Mouse (Mus musculus) intestine, embryonic 14.5 days (tissue): Measurements from ENCODE around the gene Rpn2. TPM values are rescaled to one million over a fixed set of nuclear protein-coding genes. Genes with fewer than 3 reads are reported as not detected.
A peak's percentile ranks its signal among the peaks of the same experiment; 100 is the strongest.

Experiments used
- ATAC-seq: fragments of 200-750 bp; cut with Nextera tagmentation; replicated peaks from 2 replicates; pipeline ENCODE4 v1.8.0; 2017; ENCODE audit warnings: low read depth, moderate number of reproducible peaks, moderate TSS enrichment, moderate library complexity; ENCODE audit not compliant: low FRiP score, low TSS enrichment
- DNase-seq: peaks from one replicate; pipeline ENCODE4 v3.0.0-alpha.2; 2018; ENCODE audit warnings: low spot score
- H3K27ac ChIP-seq: fragments of 300-500 bp; sonication (generic); 2 replicates; pipeline ENCODE4 v1.5.1; 2014; ENCODE audit warnings: low read depth, mild to moderate bottlenecking, control low read depth
- H3K27me3 ChIP-seq: fragments of 300-500 bp; sonication (generic); replicated peaks from 2 replicates; pipeline ENCODE4 v1.6.1; 2014; ENCODE audit warnings: low read length, control low read depth; ENCODE audit not compliant: control insufficient read depth, insufficient read depth
- H3K36me3 ChIP-seq: fragments of 300-500 bp; sonication (generic); 2 replicates; pipeline ENCODE4 v1.6.1; 2014; ENCODE audit warnings: low read length, control low read depth; ENCODE audit not compliant: control insufficient read depth, insufficient read depth
- H3K4me1 ChIP-seq: fragments of 300-500 bp; sonication (generic); replicated peaks from 2 replicates; pipeline ENCODE4 v1.6.1; 2014; ENCODE audit warnings: low read length, control low read depth, mixed read lengths; ENCODE audit not compliant: control insufficient read depth, insufficient read depth
- H3K4me2 ChIP-seq: fragments of 300-500 bp; sonication (generic); 2 replicates; pipeline ENCODE4 v1.6.1; 2014; ENCODE audit warnings: low read length
- H3K4me3 ChIP-seq: fragments of 300-500 bp; sonication (generic); 2 replicates; pipeline ENCODE4 v1.5.1; 2014; ENCODE audit warnings: low read depth, low read length, control low read depth, mixed read lengths
- H3K9ac ChIP-seq: fragments of 300-500 bp; sonication (generic); 2 replicates; pipeline ENCODE4 v1.6.1; 2014; ENCODE audit warnings: mild to moderate bottlenecking, low read length
- H3K9me3 ChIP-seq: fragments of 300-500 bp; sonication (generic); 2 replicates; pipeline ENCODE4 v1.6.1; 2016; ENCODE audit warnings: low read length, control low read depth; ENCODE audit not compliant: control insufficient read depth
- WGBS: fragments of 180-500 bp; shearing (Covaris S2); extraction: QIAGEN DNeasy Blood & Tissue Kit; methylation state at CpG from one replicate; pipeline ENCODE4 v1.1.7; 2014; 5-methylcytosine and 5-hydroxymethylcytosine counted together
- polyA plus RNA-seq: library from polyadenylated mRNA; unstranded; fragments of >200 nt; fragmentation: Nextera tagmentation; extraction: Ambion mirVana; gene quantifications from 2 replicates; pipeline ENCODE4 v1.2.1, GENCODE M21; 2014

Gene Rpn2
- polyA plus RNA-seq, 1 experiment from 2014 or later = 338 TPM

DNA sequence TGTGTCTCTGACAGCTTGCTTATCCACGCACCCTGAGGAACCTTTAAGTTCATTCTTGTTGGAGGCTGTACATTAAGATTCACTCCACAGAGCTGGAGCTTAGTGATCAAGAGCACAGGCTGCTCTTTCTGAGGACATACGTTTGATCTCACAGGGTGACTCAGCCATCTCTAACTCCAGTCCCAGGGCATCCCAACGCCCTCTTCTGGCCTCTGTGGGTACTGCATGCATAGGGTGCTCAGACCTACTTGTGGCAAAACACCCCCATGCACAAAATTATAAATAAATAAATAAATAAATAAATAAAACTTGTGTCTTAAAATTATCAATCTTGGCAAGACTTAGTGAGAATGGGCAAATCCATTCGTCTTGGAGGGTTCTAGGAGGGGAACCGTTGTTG lies 59.8 kb downstream of the Rpn2 start:
- H3K27me3 ChIP-seq = no peaks in the 10 kb centered on the region
- no peak overlapping the region for H3K4me3 ChIP-seq
- no peak overlapping the region for H3K9ac ChIP-seq
- no peak overlapping the region for H3K4me2 ChIP-seq
- WGBS = 47% methylated on average over 5 of the region's 5 CpGs
- H3K36me3 ChIP-seq = no peaks in the 10 kb centered on the region
- DNase-seq = peak; percentile 93
- peaks cover 9% of the 10 kb centered on the region; the same call in 1 of the 2 replicates for H3K4me1 ChIP-seq
- ATAC-seq = no peak
- H3K9me3 ChIP-seq = no peaks in the 10 kb centered on the region
- H3K27ac ChIP-seq = no peak overlapping the region

DNA sequence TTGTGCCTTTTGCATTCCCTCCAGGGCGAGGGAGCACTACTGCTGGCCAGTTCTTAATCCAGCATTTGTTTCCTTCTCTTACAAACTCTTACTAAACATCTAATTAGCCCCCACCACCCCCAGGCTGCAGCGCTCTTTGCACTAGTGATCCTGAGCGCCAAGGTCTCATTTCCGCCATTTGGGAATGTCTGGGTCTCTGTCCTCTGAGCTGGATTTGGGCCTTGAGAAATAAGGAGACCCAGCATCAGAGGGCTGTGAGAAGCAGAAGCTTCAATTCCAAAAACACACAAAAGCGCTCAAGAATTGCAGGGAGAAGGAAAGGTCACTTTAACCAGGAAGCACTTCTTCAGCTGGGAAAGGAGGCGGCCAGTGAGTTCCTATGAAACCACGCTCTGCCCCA lies 60.7 kb downstream of the Rpn2 start:
- H3K9ac ChIP-seq = no peak overlapping the region
- no peak for ATAC-seq
- no peak overlapping the region; the same call in 1 of the 2 replicates for H3K27ac ChIP-seq

DNA sequence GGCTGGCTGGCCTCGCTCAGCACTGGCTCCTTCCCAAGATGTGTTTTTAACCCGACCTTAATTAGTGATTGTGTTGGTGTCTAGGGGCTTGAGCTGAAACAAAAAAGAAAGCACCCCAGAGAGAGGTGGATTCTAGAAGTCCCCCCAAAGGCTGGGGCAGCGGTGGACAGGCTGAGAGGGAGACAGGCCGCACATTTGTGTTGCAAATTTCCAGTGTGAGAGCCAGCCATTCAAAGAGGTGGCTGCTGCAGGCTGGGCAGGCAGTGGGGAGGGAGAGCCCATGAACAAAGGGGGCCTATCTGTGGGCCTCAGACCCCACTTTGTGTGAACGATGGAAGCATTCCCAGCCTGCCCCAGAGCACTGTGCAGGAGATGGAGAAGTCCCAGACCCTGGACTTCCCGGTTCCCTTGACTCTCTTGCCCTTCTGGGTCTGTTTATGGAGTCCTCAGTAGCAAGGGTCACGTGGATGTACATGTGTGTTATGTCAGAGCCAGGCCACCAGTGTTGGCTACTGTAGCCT lies 61.5 kb downstream of the Rpn2 start:
- Histone ChIP-seq H3K27me3 (no peaks in the 10 kb centered on the region), H3K36me3 (no peaks in the 10 kb centered on the region), H3K4me1 (peaks cover 9% of the 10 kb centered on the region; the same call in 1 of the 2 replicates), H3K4me2 (no peak overlapping the region), H3K9me3 (no peaks in the 10 kb centered on the region), H3K9ac (no peak overlapping the region), H3K4me3 (no peak overlapping the region), H3K27ac (peak overlapping the region; percentile 57; the same call in 1 of the 2 replicates)
- WGBS = 39% methylated on average over 7 of the region's 7 CpGs
- ATAC-seq (peak; percentile 7; the same call in 1 of the 2 replicates), DNase-seq (no peak)

More for the DNA sequence above, 60.7 kb downstream of the Rpn2 start:
- no peak overlapping the region for H3K4me3 ChIP-seq
- H3K36me3 ChIP-seq = no peaks in the 10 kb centered on the region
- H3K4me1 ChIP-seq = peaks cover 9% of the 10 kb centered on the region; the same call in 1 of the 2 replicates
- no peak overlapping the region for H3K4me2 ChIP-seq
- H3K27me3 ChIP-seq = no peaks in the 10 kb centered on the region
- DNase-seq = no peak
- 65% methylated on average over 7 of the region's 7 CpGs for WGBS
- no peaks in the 10 kb centered on the region for H3K9me3 ChIP-seq

DNA sequence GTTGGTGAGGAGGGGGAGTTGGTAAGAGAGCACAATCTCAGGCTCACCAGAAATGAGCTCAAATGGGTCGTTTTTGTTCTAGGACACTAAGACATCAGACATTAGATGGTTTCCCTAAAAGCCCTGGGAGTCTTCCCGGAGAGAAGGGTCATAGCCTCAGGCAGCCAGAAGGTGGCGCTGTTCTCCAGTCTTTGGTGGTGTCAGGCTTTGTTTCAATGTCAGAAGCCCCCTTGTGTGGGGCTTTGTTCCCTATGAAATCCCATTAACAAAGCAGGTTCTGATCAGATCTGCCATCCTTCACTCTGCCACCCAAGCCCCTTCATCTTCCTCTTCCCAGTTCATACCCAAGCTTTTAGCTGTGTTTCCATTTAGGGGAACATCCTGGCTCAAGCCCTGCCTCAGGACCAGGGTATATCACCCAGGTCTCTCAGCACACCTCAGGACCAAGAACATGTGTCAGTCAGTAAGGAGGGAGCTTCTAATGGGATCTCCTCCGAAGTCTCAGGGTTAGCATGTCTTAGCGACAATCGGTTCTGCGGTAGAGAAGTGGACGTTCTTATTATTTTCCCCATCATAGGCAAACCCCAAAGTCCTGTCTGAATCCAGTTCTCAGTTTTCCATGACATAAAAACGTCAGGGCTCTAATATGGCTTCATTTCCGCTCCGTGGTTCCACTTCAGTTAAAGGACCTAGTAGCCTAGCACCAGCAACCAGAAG lies 62.9 kb downstream of the Rpn2 start:
- ATAC-seq (peak; percentile 32; the same call in 1 of the 2 replicates), DNase-seq (peak; percentile 91)
- H3K4me1 ChIP-seq = peaks cover 9% of the 10 kb centered on the region; the same call in 1 of the 2 replicates
- no peaks in the 10 kb centered on the region for H3K36me3 ChIP-seq
- no peak overlapping the region for H3K4me3 ChIP-seq
- no peak overlapping the region for H3K4me2 ChIP-seq
- no peaks in the 10 kb centered on the region for H3K27me3 ChIP-seq
- H3K9ac ChIP-seq = no peak overlapping the region
- no peak overlapping the region for H3K27ac ChIP-seq
- H3K9me3 ChIP-seq = no peaks in the 10 kb centered on the region
- 43% methylated on average over 11 of the region's 11 CpGs for WGBS

DNA sequence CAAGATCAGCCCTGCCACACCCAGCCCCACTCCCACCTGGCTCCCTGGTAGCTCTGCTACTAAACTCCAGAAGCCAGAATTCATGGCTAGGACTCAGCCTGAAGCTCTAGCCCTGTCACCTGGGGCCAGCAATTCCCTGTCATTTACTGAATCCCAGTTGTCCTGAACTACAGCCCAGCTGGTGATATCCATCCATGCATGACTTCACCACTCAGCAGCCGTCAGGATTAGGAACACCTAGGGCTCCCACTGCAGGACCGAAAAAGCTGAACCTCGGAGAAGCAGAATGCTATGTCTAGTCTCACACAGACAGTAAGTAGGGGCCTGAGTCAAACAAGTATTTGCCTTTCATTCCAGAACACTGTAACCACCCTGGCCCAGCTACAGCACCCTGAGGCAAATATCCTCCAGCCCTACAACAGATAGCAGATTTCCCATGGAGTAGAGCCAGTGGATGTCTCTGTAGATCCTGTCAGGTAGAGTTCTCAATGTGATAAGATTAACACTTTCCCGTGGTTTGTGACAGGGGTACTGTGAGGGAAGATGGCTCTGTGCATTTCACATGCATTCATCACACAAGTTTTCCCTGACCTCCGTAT lies 63.6 kb downstream of the Rpn2 start:
- no peak overlapping the region for H3K4me3 ChIP-seq
- WGBS = 58% methylated on average over 5 of the region's 5 CpGs
- H3K36me3 ChIP-seq = no peaks in the 10 kb centered on the region
- peaks cover 12% of the 10 kb centered on the region; the same call in 1 of the 2 replicates for H3K4me1 ChIP-seq
- ATAC-seq (no peak), DNase-seq (no peak)
- no peak overlapping the region for H3K9ac ChIP-seq
- no peaks in the 10 kb centered on the region for H3K9me3 ChIP-seq
- no peak overlapping the region for H3K4me2 ChIP-seq
- H3K27ac ChIP-seq = no peak overlapping the region
- no peaks in the 10 kb centered on the region for H3K27me3 ChIP-seq

DNA sequence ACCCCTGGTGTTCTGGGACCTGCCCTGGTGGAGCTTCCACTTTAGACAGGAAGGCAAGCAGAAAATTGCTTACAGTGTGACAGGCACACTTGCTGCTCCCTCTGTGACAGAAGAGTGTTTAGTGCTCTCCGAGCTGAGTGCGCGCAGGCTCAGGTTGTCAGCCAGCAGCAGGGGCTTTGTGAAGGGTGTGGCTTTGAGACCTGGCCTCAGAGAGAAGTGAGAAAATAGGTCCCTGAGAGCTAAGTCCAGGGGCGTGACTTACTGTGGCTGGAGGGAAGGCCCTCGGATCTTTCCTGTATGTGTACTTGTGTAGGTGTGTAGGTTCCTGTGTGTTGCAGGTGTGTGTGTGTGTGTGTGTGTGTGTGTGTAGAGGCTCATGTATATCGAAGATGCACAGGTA lies 64.5 kb downstream of the Rpn2 start:
- 67% methylated on average over 6 of the region's 6 CpGs for WGBS

DNA sequence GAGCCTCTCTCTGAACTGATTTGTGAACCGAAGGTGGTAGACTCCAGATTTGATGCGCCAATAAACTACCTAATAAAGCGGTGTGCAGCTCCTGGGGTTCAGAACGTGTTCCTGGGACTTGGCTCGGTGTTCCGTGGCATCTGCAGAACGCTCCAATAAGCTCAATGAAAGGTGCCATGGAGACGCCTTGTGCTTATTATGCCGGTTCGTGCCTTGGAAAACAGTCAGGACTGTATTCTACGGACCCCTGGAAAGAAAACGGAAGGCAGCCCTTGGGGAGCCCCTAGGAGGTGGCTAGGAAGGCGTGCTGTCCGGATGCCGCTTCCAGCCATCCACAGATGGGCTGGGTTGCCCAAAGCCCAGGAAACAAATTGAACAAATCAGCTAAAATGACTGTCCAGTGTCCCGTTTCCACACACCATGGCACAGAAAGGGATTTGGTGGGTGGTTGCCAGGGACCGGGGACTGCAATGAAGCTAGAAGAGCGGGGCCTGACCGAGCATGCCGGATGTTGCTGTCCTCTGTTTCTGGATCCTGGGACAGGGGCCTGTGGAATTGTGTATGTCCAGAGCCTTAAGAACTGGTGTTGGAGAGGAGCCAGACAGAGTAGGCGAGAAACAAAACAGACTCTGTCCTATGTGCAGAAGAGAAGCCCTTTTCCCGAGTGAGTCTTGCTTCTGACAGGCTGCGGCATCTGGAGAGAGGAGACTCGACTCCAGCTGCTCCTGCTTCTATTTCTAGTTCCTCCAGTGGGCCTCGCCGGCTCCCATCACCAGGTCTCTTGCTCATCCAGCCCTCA lies 68.7 kb downstream of the Rpn2 start, which contains the start of gene Ghrh:
Ghrh (minus strand) TSS at position 146 of the 799 bp plus-strand sequence.
- H3K27ac ChIP-seq = peak within 1 kb of the TSS; percentile 93
- no peaks in the 10 kb centered on the region for H3K36me3 ChIP-seq
- DNase-seq (peak; percentile 77), ATAC-seq (peak; percentile 74)
- H3K9me3 ChIP-seq = no peaks in the 10 kb centered on the region
- H3K27me3 ChIP-seq = no peaks in the 10 kb centered on the region
- peak within 1 kb of the TSS; percentile 16; the same call in 1 of the 2 replicates for H3K4me2 ChIP-seq
- H3K4me3 ChIP-seq = no peak within 1 kb of the TSS
- peak within 1 kb of the TSS; percentile 15; the same call in 1 of the 2 replicates for H3K9ac ChIP-seq
- WGBS = 64% methylated on average over 26 of the region's 26 CpGs
- H3K4me1 ChIP-seq = peaks cover 20% of the 10 kb centered on the region

More for the DNA sequence above, 64.5 kb downstream of the Rpn2 start:
- Histone ChIP-seq H3K9ac (no peak overlapping the region), H3K36me3 (no peaks in the 10 kb centered on the region), H3K4me2 (no peak overlapping the region), H3K27me3 (no peaks in the 10 kb centered on the region), H3K4me3 (no peak overlapping the region), H3K9me3 (no peaks in the 10 kb centered on the region), H3K4me1 (peaks cover 15% of the 10 kb centered on the region), H3K27ac (no peak overlapping the region)
- no peak for DNase-seq
- peak; percentile 21; the same call in 1 of the 2 replicates for ATAC-seq

DNA sequence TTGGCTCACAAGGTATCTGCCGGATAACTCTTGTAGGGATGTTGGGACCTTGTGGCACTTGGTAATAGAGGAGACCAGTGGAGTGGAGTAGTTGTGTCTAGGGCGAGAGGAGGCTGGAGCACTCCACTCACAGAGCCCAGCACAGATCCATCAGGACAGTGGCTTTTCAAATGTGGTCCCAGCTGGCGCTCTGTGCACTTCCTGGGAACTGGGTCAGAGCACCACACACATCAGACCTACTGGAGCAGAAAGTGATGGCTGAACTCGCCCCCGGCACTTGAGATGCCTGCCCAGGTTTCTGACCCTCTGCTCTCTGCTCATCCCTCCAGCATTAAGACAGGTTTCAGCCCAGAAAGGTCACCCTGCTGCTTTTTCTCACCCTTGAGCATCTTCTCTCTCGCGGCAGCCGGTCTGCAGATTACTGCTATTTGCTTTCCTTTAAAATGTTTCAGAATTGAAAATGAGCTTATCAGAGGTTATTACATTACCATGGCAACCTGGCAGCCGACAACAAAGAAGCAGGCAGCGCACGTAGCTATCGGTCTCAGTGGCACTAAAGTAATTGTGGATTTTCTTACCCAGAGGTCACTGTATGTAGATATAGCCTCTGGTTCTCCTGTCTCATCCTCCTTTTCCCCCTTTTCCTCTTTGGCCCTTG lies 70.4 kb downstream of the Rpn2 start:
- no peak overlapping the region for H3K4me2 ChIP-seq
- H3K4me1 ChIP-seq = peaks cover 20% of the 10 kb centered on the region
- ATAC-seq (no peak), DNase-seq (no peak)
- no peaks in the 10 kb centered on the region for H3K36me3 ChIP-seq
- H3K4me3 ChIP-seq = no peak overlapping the region
- peak overlapping the region; percentile 93 for H3K27ac ChIP-seq
- no peaks in the 10 kb centered on the region for H3K9me3 ChIP-seq
- H3K27me3 ChIP-seq = no peaks in the 10 kb centered on the region
- 53% methylated on average over 12 of the region's 12 CpGs for WGBS
- no peak overlapping the region for H3K9ac ChIP-seq
